In the genomic region with DNA sequence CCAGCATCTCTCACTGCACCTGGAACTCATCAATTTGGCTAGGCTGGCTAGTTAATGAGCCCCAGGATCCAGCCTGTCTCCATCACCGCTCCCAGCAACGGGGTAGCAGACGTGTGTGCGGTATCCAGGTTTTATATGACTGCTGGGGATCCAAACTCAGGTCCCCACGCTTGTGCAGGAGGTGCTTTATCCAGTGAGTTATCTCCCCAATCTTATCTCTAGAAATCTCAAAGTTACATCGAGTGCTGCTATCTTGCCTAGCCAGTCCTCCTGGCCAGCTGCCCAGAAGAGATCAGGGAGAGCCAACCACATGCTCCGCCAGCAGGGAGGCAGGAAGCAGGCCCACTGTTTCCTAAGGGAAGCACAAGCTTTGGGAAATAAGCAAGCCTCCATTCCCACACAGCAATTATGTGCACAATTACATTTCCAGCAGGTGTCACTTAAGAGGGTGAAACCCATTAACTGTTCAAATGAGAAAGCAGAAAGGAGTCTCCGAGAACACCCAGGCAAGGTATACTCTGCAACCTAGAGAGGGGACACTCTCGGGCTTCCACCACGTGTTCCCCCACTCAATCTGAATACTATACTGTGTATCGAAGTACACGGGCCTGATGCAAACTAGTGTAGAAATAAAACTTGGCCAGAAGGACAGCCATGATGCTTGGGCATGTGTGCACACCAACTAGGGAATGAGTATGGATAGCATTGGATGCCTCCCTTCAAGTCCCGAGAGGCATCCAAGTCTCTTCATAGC, we compare ENCODE assay signal across 9 mouse cellular contexts.
DNase-seq lines count a peak whose midpoint lies in the region; ATAC-seq lines count a peak whose summit lies in the region.
"Had no signal": no experiment of that assay in that cellular context is flagged by ENCODE, and none has a peak within 500 bp of the region (broad histone marks: within the 10 kb centered on the region; RNA-seq: fewer than 3 reads in every experiment).

No protein-coding gene starts in this region.

- no peak for ATAC-seq in heart, embryonic 12.5 days (ENCODE audit: insufficient number of reproducible peaks, low FRiP score)
- peak; percentile 54 for ATAC-seq in cerebellum, adult (ENCODE audit: insufficient number of reproducible peaks, low FRiP score, low TSS enrichment)

- H3K4me3 ChIP-seq in heart, embryonic 12.5 days, result no peak overlapping the region
- H3K4me3 ChIP-seq: liver, embryonic 15.5 days had no signal

- peaks cover 60% of the 10 kb centered on the region for H3K27me3 ChIP-seq in heart, embryonic 12.5 days (replicated peaks)
- H3K27me3 ChIP-seq: liver, embryonic 15.5 days had no signal

- DNase-seq in heart, adult 11 months, result peak; percentile 98
- peak; percentile 32 to 48 for DNase-seq in frontal cortex, postnatal 14 days (ENCODE audit: low spot score in 2 of 2)
- peak; percentile 34 to 47 for DNase-seq in kidney, adult 8-10 months
- peak; percentile 65 to 68 for DNase-seq in left cerebral cortex, postnatal 36 days (ENCODE audit: low spot score in 2 of 2)
- peak; percentile 51 for DNase-seq in retina, postnatal 7 days (ENCODE audit: low read depth, low spot score)
- no peak for DNase-seq in spleen, adult 12 weeks (ENCODE audit: low spot score)

- no peak overlapping the region for H3K27ac ChIP-seq in heart, embryonic 12.5 days (ENCODE audit: poor library complexity, severe bottlenecking)
- H3K27ac ChIP-seq: liver, embryonic 15.5 days had no signal

- no peaks in the 10 kb centered on the region for H3K9me3 ChIP-seq in heart, embryonic 12.5 days (replicated peaks)
- H3K9me3 ChIP-seq: liver, embryonic 15.5 days had no signal

- no peak overlapping the region for H3K9ac ChIP-seq in heart, embryonic 12.5 days
- H3K9ac ChIP-seq: liver, embryonic 15.5 days had no signal

- H3K36me3 ChIP-seq in heart, embryonic 12.5 days, result no peaks in the 10 kb centered on the region
- H3K36me3 ChIP-seq: liver, embryonic 15.5 days had no signal

- peaks cover 37% of the 10 kb centered on the region for H3K4me1 ChIP-seq in heart, embryonic 12.5 days (replicated peaks)
- H3K4me1 ChIP-seq: liver, embryonic 15.5 days had no signal

- intact Hi-C loops in left cerebral cortex, postnatal 36 days (cut with DNase I), result no loop called here

- no peak overlapping the region for H3K4me2 ChIP-seq in heart, embryonic 12.5 days
- H3K4me2 ChIP-seq: liver, embryonic 15.5 days had no signal

- 73% methylated on average over 13 of the region's 13 CpGs for WGBS in heart, embryonic 12.5 days
